Mouse (Mus musculus): ENCODE measurements at regions not wholly inside any gene's neighbourhood (a gene's known extent, or its start where the extent isn't known, plus 50 kb on each side); places are given as distances from the start of the nearest gene placed in this dataset.

- DNase-seq (ENCODE audit: extremely low spot score), result no peak
Observed at GRCm38 (mm10) chr15:59169831-59170230, 280.7 kb downstream of the Gm49356 start.

GRCm38 (mm10) chr15:59171120-59171519 lies 282.0 kb downstream of the Gm49356 start:
- DNase-seq (ENCODE audit: extremely low spot score), result no peak

GRCm38 (mm10) chr15:59173452-59174245 lies 284.6 kb downstream of the Gm49356 start:
- peak; percentile 12 for DNase-seq (ENCODE audit: extremely low spot score)

- DNase-seq (ENCODE audit: extremely low spot score), result peak; percentile 19
Observed at GRCm38 (mm10) chr15:59174246-59174751, 285.2 kb downstream of the Gm49356 start.

GRCm38 (mm10) chr15:59174893-59175531 lies 285.9 kb downstream of the Gm49356 start:
- DNase-seq (ENCODE audit: extremely low spot score), result no peak

- DNase-seq (ENCODE audit: extremely low spot score), result no peak
Observed at GRCm38 (mm10) chr15:59180076-59180475, 291.0 kb downstream of the Gm49356 start.

GRCm38 (mm10) chr15:59184461-59184860 lies 295.4 kb downstream of the Gm49356 start:
- DNase-seq (ENCODE audit: extremely low spot score), result no peak

GRCm38 (mm10) chr15:59187566-59187965 lies 298.5 kb downstream of the Gm49356 start:
- no peak for DNase-seq (ENCODE audit: extremely low spot score)

- DNase-seq (ENCODE audit: extremely low spot score), result no peak
Observed at GRCm38 (mm10) chr15:59188371-59188770, 299.3 kb downstream of the Gm49356 start.

- DNase-seq (ENCODE audit: extremely low spot score), result no peak
Observed at GRCm38 (mm10) chr15:59190511-59190910, 301.4 kb downstream of the Gm49356 start.

GRCm38 (mm10) chr15:59194421-59194820 lies 305.3 kb downstream of the Gm49356 start:
- DNase-seq (ENCODE audit: extremely low spot score), result peak; percentile 31

- no peak for DNase-seq (ENCODE audit: extremely low spot score)
Observed at GRCm38 (mm10) chr15:59196351-59196750, 307.3 kb downstream of the Gm49356 start.

- DNase-seq (ENCODE audit: extremely low spot score), result peak; percentile 48
Observed at GRCm38 (mm10) chr15:59197455-59198391, 308.6 kb downstream of the Gm49356 start.

GRCm38 (mm10) chr15:59201386-59201785 lies 312.3 kb downstream of the Gm49356 start:
- DNase-seq (ENCODE audit: extremely low spot score), result no peak

- no peak for DNase-seq (ENCODE audit: extremely low spot score)
Observed at GRCm38 (mm10) chr15:59201894-59202670, 313.0 kb downstream of the Gm49356 start.

GRCm38 (mm10) chr15:59203097-59203849 lies 314.2 kb downstream of the Gm49356 start:
- DNase-seq (ENCODE audit: extremely low spot score), result no peak

- peak; percentile 39 for DNase-seq (ENCODE audit: extremely low spot score)
Observed at GRCm38 (mm10) chr15:59203850-59204625, 314.9 kb downstream of the Gm49356 start.

GRCm38 (mm10) chr15:59205091-59205490 lies 316.0 kb downstream of the Gm49356 start:
- DNase-seq (ENCODE audit: extremely low spot score), result no peak

- DNase-seq (ENCODE audit: extremely low spot score), result no peak
Observed at GRCm38 (mm10) chr15:59205544-59205943, 316.4 kb downstream of the Gm49356 start.

GRCm38 (mm10) chr15:59206636-59207035 lies 317.5 kb downstream of the Gm49356 start:
- DNase-seq (ENCODE audit: extremely low spot score), result no peak

All from embryo, embryonic 9.5 days (tissue).